Mouse (Mus musculus): ENCODE results near the gene Galnt16.

DNA sequence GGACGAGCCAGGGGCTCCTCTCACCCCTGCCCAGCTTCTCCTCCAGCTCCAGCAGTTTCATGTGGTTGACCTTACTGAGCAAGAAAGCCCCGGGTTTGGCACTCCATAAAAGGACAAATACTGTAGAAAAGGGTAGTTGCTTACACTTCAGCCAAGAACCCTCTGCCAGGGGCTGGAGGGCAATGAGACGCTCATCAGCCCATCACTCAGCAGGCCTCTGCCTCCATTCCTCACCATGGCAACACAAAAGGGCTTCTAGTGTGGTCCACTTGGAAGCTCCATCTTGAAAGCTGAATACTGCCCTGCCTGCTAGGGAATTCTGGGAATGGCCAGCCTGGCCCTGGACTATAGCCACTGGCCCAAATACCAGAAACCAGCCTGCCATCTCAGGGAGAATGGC, 49.3 kb downstream of the Galnt16 start:
- TF ChIP-seq POLR2A (IDR thresholded peaks at IDR 0.05; ENCODE audit: control insufficient read depth in 1 of 2, insufficient read depth in 1 of 2, low read depth in 1 of 2, low read length in 2 of 2, poor library complexity in 1 of 2) = no peak
- TF ChIP-seq E2F4 (IDR thresholded peaks at IDR 0.05; ENCODE audit: borderline replicate concordance, low read depth, low read length) = no peak
- TF ChIP-seq GABPA (IDR thresholded peaks at IDR 0.05; ENCODE audit: low read depth, low read length) = no peak
